Mouse (Mus musculus): ENCODE data around the gene Olfr1206.

The Olfr1206 gene

GRCm38 (mm10) chr2:88862931-88863330 is at the start of gene Olfr1206:
Gene Olfr1206, plus strand, starts transcription at chr2:88863231.
- DNase-seq (ENCODE audit: low read depth, low spot score), result no peak

DNA sequence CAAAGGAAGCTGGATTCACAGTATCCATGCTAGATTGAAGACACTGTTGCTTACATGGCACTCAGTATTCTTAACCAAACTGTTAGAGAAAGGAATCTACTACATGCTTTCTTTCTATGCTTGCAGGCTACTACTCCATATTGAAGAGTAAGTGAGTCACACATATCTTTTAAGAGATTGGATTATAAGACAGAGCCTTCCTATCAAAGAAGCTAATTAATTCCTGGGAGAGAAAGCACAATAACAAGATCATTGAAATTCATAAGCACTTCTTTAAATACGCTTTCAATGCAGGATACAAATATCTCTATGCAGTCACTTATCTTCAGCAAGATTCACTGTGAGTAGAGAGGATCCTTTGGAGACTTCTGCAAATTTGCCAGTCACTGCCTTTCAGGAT is 48.8 kb upstream of the Olfr1206 start, which contains the start of gene Olfr1202:
Gene Olfr1202, plus strand, starts transcription at position 301 of the 400 bp plus-strand sequence.
- DNase-seq (ENCODE audit: low read depth, low spot score), result no peak

- no peak for DNase-seq (ENCODE audit: low read depth, low spot score)
Observed at GRCm38 (mm10) chr2:88829437-88829836, 33.6 kb upstream of the Olfr1206 start, which contains the start of gene Olfr1205. Gene Olfr1205, plus strand, starts transcription at chr2:88829737.

DNA sequence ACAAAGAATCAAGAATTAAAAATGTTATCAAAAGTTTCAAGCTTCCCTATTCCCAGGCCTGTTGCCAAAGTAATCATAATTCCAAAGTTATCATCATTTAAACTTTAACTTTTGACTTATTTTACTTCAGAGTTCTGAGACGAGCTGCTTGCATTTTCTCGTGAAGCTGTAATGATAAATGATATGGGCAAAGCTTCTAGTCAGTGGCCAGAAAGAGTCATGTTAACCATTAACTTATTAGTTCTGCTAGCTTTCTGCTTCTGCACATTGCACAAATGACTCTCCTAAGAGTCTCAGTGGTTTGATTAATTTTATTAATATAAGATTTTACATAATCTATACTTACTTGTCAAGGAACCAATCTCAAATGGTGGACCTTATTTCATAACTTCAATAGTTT is 24.6 kb upstream of the Olfr1206 start:
- no peak for DNase-seq (ENCODE audit: low read depth, low spot score)

- DNase-seq (ENCODE audit: low read depth, low spot score), result no peak
Observed at GRCm38 (mm10) chr2:88848992-88849391, 14.0 kb upstream of the Olfr1206 start, which contains the start of gene Olfr1204. Gene Olfr1204, plus strand, starts transcription at chr2:88849292.

- no peak for DNase-seq (ENCODE audit: low read depth, low spot score)
Observed at GRCm38 (mm10) chr2:88902211-88902610, 39.2 kb downstream of the Olfr1206 start, which contains the start of gene Olfr1208. Gene Olfr1208, minus strand, starts transcription at chr2:88902311.

DNA sequence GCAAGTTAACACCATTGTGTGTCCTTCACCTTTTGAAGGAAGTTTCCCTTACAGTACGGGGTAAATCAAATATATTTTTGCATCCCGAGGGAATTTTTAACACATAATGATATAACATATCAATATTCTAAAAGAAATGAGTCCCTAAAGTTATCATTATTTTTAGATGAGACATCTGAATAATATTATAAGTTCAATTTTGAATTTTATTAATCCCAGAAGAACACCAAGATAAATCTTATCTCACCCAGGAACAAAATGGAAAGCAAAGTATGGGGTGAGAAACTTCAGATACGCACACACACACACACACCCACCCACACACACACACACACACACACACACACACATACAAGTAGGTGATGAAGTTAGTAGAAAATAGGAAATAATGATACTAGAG is 52.0 kb downstream of the Olfr1206 start, which contains the start of gene Olfr1209:
Gene Olfr1209, minus strand, starts transcription at position 101 of the 400 bp plus-strand sequence.
- DNase-seq (ENCODE audit: low read depth, low spot score), result no peak

Measured in mesoderm, embryonic 11.5 days (tissue).